Mouse (Mus musculus): Measurements from ENCODE around the gene Tob2. TPM values are rescaled to one million over a fixed set of nuclear protein-coding genes. Genes with fewer than 3 reads are reported as not detected.

The Tob2 gene
- polyA plus RNA-seq, 1 experiment from 2014 or later: 11.1 TPM

- H3K27me3 ChIP-seq (replicated peaks; ENCODE audit: control insufficient read depth, insufficient read depth, low read length): no peaks in the 10 kb centered on the region
- no peaks in the 10 kb centered on the region for H3K9me3 ChIP-seq (replicated peaks; ENCODE audit: control insufficient read depth, low read length)
- WGBS: 1% methylated on average over 19 of the region's 26 CpGs
- H3K9ac ChIP-seq (ENCODE audit: low read length): peak overlapping the region; percentile 82
- H3K36me3 ChIP-seq (ENCODE audit: control insufficient read depth, insufficient read depth, low read length): peaks cover 21% of the 10 kb centered on the region
- peak overlapping the region; percentile 67 for H3K4me3 ChIP-seq (ENCODE audit: low read depth, low read length)
- peaks cover 28% of the 10 kb centered on the region for H3K4me1 ChIP-seq (ENCODE audit: control insufficient read depth, insufficient read depth, low read length)
- H3K4me2 ChIP-seq (ENCODE audit: low read length): peak overlapping the region; percentile 87
- H3K27ac ChIP-seq (ENCODE audit: low read depth, low read length): peak overlapping the region; percentile 82
- peak; percentile 4; the same call in 1 of the 2 replicates for ATAC-seq
- no peak for DNase-seq (ENCODE audit: low spot score)
Observed at GRCm38 (mm10) chr15:81811599-81811996, 47.0 kb downstream of the Tob2 start.

GRCm38 (mm10) chr15:81810671-81811598 is 47.7 kb downstream of the Tob2 start:
- peak overlapping the region; percentile 67 for H3K4me3 ChIP-seq (ENCODE audit: low read depth, low read length)
- ATAC-seq: peak; percentile 99
- H3K36me3 ChIP-seq (ENCODE audit: control insufficient read depth, insufficient read depth, low read length): peaks cover 14% of the 10 kb centered on the region
- H3K4me1 ChIP-seq (ENCODE audit: control insufficient read depth, insufficient read depth, low read length): peaks cover 28% of the 10 kb centered on the region
- H3K9me3 ChIP-seq (replicated peaks; ENCODE audit: control insufficient read depth, low read length): no peaks in the 10 kb centered on the region
- peak; percentile 99 for DNase-seq (ENCODE audit: low spot score)
- H3K27ac ChIP-seq (ENCODE audit: low read depth, low read length): peak overlapping the region; percentile 82
- H3K4me2 ChIP-seq (ENCODE audit: low read length): peak overlapping the region; percentile 87
- H3K9ac ChIP-seq (ENCODE audit: low read length): peak overlapping the region; percentile 82
- WGBS: under 1% methylated on average over 88 of the region's 89 CpGs
- no peaks in the 10 kb centered on the region for H3K27me3 ChIP-seq (replicated peaks; ENCODE audit: control insufficient read depth, insufficient read depth, low read length)

- ATAC-seq (0 out of 2 replicates have a peak, but pooled peaks have one; percentile 6), DNase-seq (ENCODE audit: low spot score) (peak; percentile 86)
- Histone ChIP-seq H3K4me2 (ENCODE audit: low read length) (peak overlapping the region; percentile 87), H3K9me3 (replicated peaks; ENCODE audit: control insufficient read depth, low read length) (no peaks in the 10 kb centered on the region), H3K4me1 (ENCODE audit: control insufficient read depth, insufficient read depth, low read length) (peaks cover 28% of the 10 kb centered on the region), H3K9ac (ENCODE audit: low read length) (peak overlapping the region; percentile 60), H3K27ac (ENCODE audit: low read depth, low read length) (peak overlapping the region; percentile 82), H3K36me3 (ENCODE audit: control insufficient read depth, insufficient read depth, low read length) (peaks cover 7% of the 10 kb centered on the region), H3K4me3 (ENCODE audit: low read depth, low read length) (peak overlapping the region; percentile 67), H3K27me3 (replicated peaks; ENCODE audit: control insufficient read depth, insufficient read depth, low read length) (no peaks in the 10 kb centered on the region)
- 1% methylated on average over 10 of the region's 10 CpGs for WGBS
Observed at GRCm38 (mm10) chr15:81810150-81810549, 48.4 kb downstream of the Tob2 start.

- H3K9ac ChIP-seq (ENCODE audit: low read length): peak overlapping the region; percentile 60; the same call in 1 of the 2 replicates
- peaks cover 28% of the 10 kb centered on the region for H3K4me1 ChIP-seq (ENCODE audit: control insufficient read depth, insufficient read depth, low read length)
- peak overlapping the region; percentile 82; the same call in 1 of the 2 replicates for H3K27ac ChIP-seq (ENCODE audit: low read depth, low read length)
- H3K27me3 ChIP-seq (replicated peaks; ENCODE audit: control insufficient read depth, insufficient read depth, low read length): no peaks in the 10 kb centered on the region
- 62% methylated on average over 1 of the region's 1 CpGs for WGBS
- peak overlapping the region; percentile 67; the same call in 1 of the 2 replicates for H3K4me3 ChIP-seq (ENCODE audit: low read depth, low read length)
- no peak for DNase-seq (ENCODE audit: low spot score)
- ATAC-seq: no peak
- H3K36me3 ChIP-seq (ENCODE audit: control insufficient read depth, insufficient read depth, low read length): 0 out of 2 replicates have a peak, but pooled peaks cover under 1% of the 10 kb centered on the region
- no peaks in the 10 kb centered on the region for H3K9me3 ChIP-seq (replicated peaks; ENCODE audit: control insufficient read depth, low read length)
- peak overlapping the region; percentile 87 for H3K4me2 ChIP-seq (ENCODE audit: low read length)
Observed at GRCm38 (mm10) chr15:81809550-81809949, 49.0 kb downstream of the Tob2 start.

- no peak overlapping the region for H3K4me3 ChIP-seq (ENCODE audit: low read depth, low read length)
- H3K4me2 ChIP-seq (ENCODE audit: low read length): no peak overlapping the region
- 76% methylated on average over 2 of the region's 2 CpGs for WGBS
- no peak overlapping the region for H3K27ac ChIP-seq (ENCODE audit: low read depth, low read length)
- H3K4me1 ChIP-seq (ENCODE audit: control insufficient read depth, insufficient read depth, low read length): peaks cover 28% of the 10 kb centered on the region
- ATAC-seq (no peak), DNase-seq (ENCODE audit: low spot score) (no peak)
- no peak overlapping the region for H3K9ac ChIP-seq (ENCODE audit: low read length)
- H3K27me3 ChIP-seq (replicated peaks; ENCODE audit: control insufficient read depth, insufficient read depth, low read length): no peaks in the 10 kb centered on the region
- H3K36me3 ChIP-seq (ENCODE audit: control insufficient read depth, insufficient read depth, low read length): no peaks in the 10 kb centered on the region
- H3K9me3 ChIP-seq (replicated peaks; ENCODE audit: control insufficient read depth, low read length): no peaks in the 10 kb centered on the region
Observed at GRCm38 (mm10) chr15:81808799-81809198, 49.8 kb downstream of the Tob2 start.

- Histone ChIP-seq H3K4me1 (ENCODE audit: control insufficient read depth, insufficient read depth, low read length) (peaks cover 18% of the 10 kb centered on the region), H3K27ac (ENCODE audit: low read depth, low read length) (no peak overlapping the region), H3K27me3 (replicated peaks; ENCODE audit: control insufficient read depth, insufficient read depth, low read length) (no peaks in the 10 kb centered on the region), H3K9me3 (replicated peaks; ENCODE audit: control insufficient read depth, low read length) (no peaks in the 10 kb centered on the region), H3K4me2 (ENCODE audit: low read length) (no peak overlapping the region), H3K4me3 (ENCODE audit: low read depth, low read length) (no peak overlapping the region), H3K36me3 (ENCODE audit: control insufficient read depth, insufficient read depth, low read length) (no peaks in the 10 kb centered on the region), H3K9ac (ENCODE audit: low read length) (no peak overlapping the region)
- 80% methylated on average over 4 of the region's 4 CpGs for WGBS
- DNase-seq (ENCODE audit: low spot score): no peak
- ATAC-seq: no peak
Observed at GRCm38 (mm10) chr15:81806621-81807404, 51.8 kb downstream of the Tob2 start.

GRCm38 (mm10) chr15:81805624-81806023 is 53.0 kb downstream of the Tob2 start:
- H3K9me3 ChIP-seq (replicated peaks; ENCODE audit: control insufficient read depth, low read length): no peaks in the 10 kb centered on the region
- H3K4me1 ChIP-seq (ENCODE audit: control insufficient read depth, insufficient read depth, low read length): peaks cover 16% of the 10 kb centered on the region
- H3K4me2 ChIP-seq (ENCODE audit: low read length): no peak overlapping the region
- ATAC-seq (no peak), DNase-seq (ENCODE audit: low spot score) (peak; percentile 16)
- 48% methylated on average over 6 of the region's 6 CpGs for WGBS
- H3K4me3 ChIP-seq (ENCODE audit: low read depth, low read length): no peak overlapping the region
- no peaks in the 10 kb centered on the region for H3K36me3 ChIP-seq (ENCODE audit: control insufficient read depth, insufficient read depth, low read length)
- no peak overlapping the region for H3K27ac ChIP-seq (ENCODE audit: low read depth, low read length)
- no peaks in the 10 kb centered on the region for H3K27me3 ChIP-seq (replicated peaks; ENCODE audit: control insufficient read depth, insufficient read depth, low read length)
- no peak overlapping the region for H3K9ac ChIP-seq (ENCODE audit: low read length)

GRCm38 (mm10) chr15:81804883-81805282 is 53.7 kb downstream of the Tob2 start:
- Histone ChIP-seq H3K27me3 (replicated peaks; ENCODE audit: control insufficient read depth, insufficient read depth, low read length) (no peaks in the 10 kb centered on the region), H3K4me1 (ENCODE audit: control insufficient read depth, insufficient read depth, low read length) (peaks cover 12% of the 10 kb centered on the region), H3K4me3 (ENCODE audit: low read depth, low read length) (no peak overlapping the region), H3K9me3 (replicated peaks; ENCODE audit: control insufficient read depth, low read length) (no peaks in the 10 kb centered on the region), H3K9ac (ENCODE audit: low read length) (no peak overlapping the region), H3K4me2 (ENCODE audit: low read length) (no peak overlapping the region), H3K27ac (ENCODE audit: low read depth, low read length) (no peak overlapping the region), H3K36me3 (ENCODE audit: control insufficient read depth, insufficient read depth, low read length) (no peaks in the 10 kb centered on the region)
- DNase-seq (ENCODE audit: low spot score) (no peak), ATAC-seq (no peak)
- WGBS: 92% methylated on average over 3 of the region's 3 CpGs
